In the genomic region with DNA sequence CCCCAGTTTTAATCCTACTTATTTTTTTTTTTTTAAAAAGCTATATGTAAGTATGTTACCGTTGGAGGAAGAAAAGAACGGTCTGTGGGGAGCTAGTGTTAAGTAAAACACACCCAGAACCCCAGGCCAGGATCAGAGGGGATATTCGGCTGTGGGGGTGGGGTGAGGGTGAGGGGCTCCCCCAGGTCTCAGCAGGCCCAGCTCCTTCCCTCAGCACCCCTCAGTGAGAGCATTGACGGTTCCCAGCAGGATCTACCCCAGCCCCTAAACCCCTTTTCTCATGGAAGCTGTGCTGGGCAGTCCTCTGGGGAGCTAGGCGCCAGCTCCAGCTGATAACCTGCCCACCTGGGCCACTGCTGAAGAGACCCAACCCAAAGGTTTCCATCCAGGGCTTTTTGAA, we compare ENCODE assay signal across 10 mouse cellular contexts. TPM values are rescaled to one million over a fixed set of nuclear protein-coding genes. Genes with fewer than 3 reads are reported as not detected.
DNase-seq lines count a peak whose midpoint lies in the region; ATAC-seq and TF ChIP-seq lines count a peak whose summit lies in the region.
"Had no signal": no experiment of that assay in that cellular context is flagged by ENCODE, and none has a peak within 500 bp of the region (broad histone marks: within the 10 kb centered on the region; RNA-seq: fewer than 3 reads in every experiment).

No protein-coding gene starts in this region.

- intact Hi-C loops in heart, adult 2 months (cut with DNase I), result no loop called here
- intact Hi-C loops in heart, postnatal 10 days (cut with DNase I), result loop anchor here (1.0 kb wide), 1 partner anchor 28 kb away; no protein-coding TSS in a partner anchor

- H3K9me3 ChIP-seq in lung, embryonic 14.5 days (ENCODE audit: low read depth, low read length), result no peaks in the 10 kb centered on the region
- H3K9me3 ChIP-seq in embryonic facial prominence, embryonic 10.5 days, result no peaks in the 10 kb centered on the region
- no peaks in the 10 kb centered on the region for H3K9me3 ChIP-seq in liver, embryonic 14.5 days (ENCODE audit: control insufficient read depth, low read length)
- H3K9me3 ChIP-seq: hindbrain, embryonic 15.5 days; midbrain, embryonic 13.5 days had no signal

- H3K27me3 ChIP-seq in heart, adult 2 months (ENCODE audit: control insufficient read depth, insufficient read depth, low read length), result no peaks in the 10 kb centered on the region
- no peaks in the 10 kb centered on the region for H3K27me3 ChIP-seq in lung, embryonic 14.5 days (ENCODE audit: insufficient read depth, low read length)
- H3K27me3 ChIP-seq in embryonic facial prominence, embryonic 10.5 days (replicated peaks; ENCODE audit: low read depth, poor library complexity, severe bottlenecking), result peaks cover 49% of the 10 kb centered on the region
- no peaks in the 10 kb centered on the region for H3K27me3 ChIP-seq in liver, embryonic 14.5 days (ENCODE audit: control insufficient read depth, insufficient read depth, low read length)
- H3K27me3 ChIP-seq: hindbrain, embryonic 15.5 days had no signal

- H3K4me1 ChIP-seq in heart, adult 2 months (ENCODE audit: control insufficient read depth, insufficient read depth, low read length), result peaks cover 23% of the 10 kb centered on the region
- H3K4me1 ChIP-seq in lung, embryonic 14.5 days (ENCODE audit: insufficient read depth), result peaks cover 26% of the 10 kb centered on the region
- peaks cover 67% of the 10 kb centered on the region for H3K4me1 ChIP-seq in embryonic facial prominence, embryonic 10.5 days
- peaks cover 95% of the 10 kb centered on the region in 2 experiments for H3K4me1 ChIP-seq in liver, embryonic 14.5 days (replicated peaks; ENCODE audit: control insufficient read depth in 2 of 2, insufficient read depth in 2 of 2, low read length in 1 of 2)

- H3K9ac ChIP-seq in heart, adult 2 months (ENCODE audit: low read depth, low read length), result no peak overlapping the region
- no peak overlapping the region for H3K9ac ChIP-seq in lung, embryonic 14.5 days
- H3K9ac ChIP-seq in liver, embryonic 14.5 days (replicated peaks), result peak overlapping the region; percentile 9; the same call in 1 of the 2 replicates
- H3K9ac ChIP-seq: hindbrain, embryonic 15.5 days had no signal

- H3K27ac ChIP-seq in heart, adult 2 months, result peak overlapping the region; percentile 72
- peak overlapping the region; percentile 52; the same call in 1 of the 2 replicates for H3K27ac ChIP-seq in lung, embryonic 14.5 days (ENCODE audit: low read depth)
- peak overlapping the region; percentile 79 for H3K27ac ChIP-seq in embryonic facial prominence, embryonic 10.5 days (replicated peaks)
- peak overlapping the region; percentile 86 for H3K27ac ChIP-seq in liver, embryonic 14.5 days
- H3K27ac ChIP-seq: midbrain, embryonic 13.5 days had no signal

- no peak for TF ChIP-seq POLR2A in heart, adult 2 months (IDR thresholded peaks at IDR 0.05; ENCODE audit: insufficient read depth, low read depth, low read length)

- no peak overlapping the region for H3K4me2 ChIP-seq in lung, embryonic 14.5 days
- no peak overlapping the region for H3K4me2 ChIP-seq in liver, embryonic 14.5 days (ENCODE audit: low read depth)
- H3K4me2 ChIP-seq: hindbrain, embryonic 15.5 days; midbrain, embryonic 13.5 days had no signal

- DNase-seq in heart, adult 2 months, result peak in 1 of 2 experiments; percentile 20
- no peak for DNase-seq in heart, postnatal 10 days
- no peak for DNase-seq in lung, embryonic 14.5 days
- DNase-seq in lung, postnatal 36 days, result no peak
- no peak for DNase-seq in embryonic facial prominence, embryonic 10.5 days (ENCODE audit: low spot score)
- DNase-seq in liver, embryonic 14.5 days (ENCODE audit: low read depth in 3 of 3, low spot score in 3 of 3), result no peak
- no peak for DNase-seq in layer of hippocampus, adult 8-10 months (ENCODE audit: low spot score in 2 of 2)

- WGBS in heart, adult 2 months, result 75% methylated on average over 5 of the region's 5 CpGs
- 52% methylated on average over 5 of the region's 5 CpGs for WGBS in lung, embryonic 14.5 days
- 38% methylated on average over 5 of the region's 5 CpGs for WGBS in embryonic facial prominence, embryonic 10.5 days
- 58% methylated on average over 5 of the region's 5 CpGs for WGBS in liver, embryonic 14.5 days (ENCODE audit: insufficient replicate concordance)

- no peak for ATAC-seq in lung, embryonic 14.5 days (ENCODE audit: insufficient read depth)
- ATAC-seq in liver, embryonic 14.5 days (ENCODE audit: insufficient read depth), result no peak
- no peak for ATAC-seq in granulocyte monocyte progenitor cell, adult 5-6 weeks (replicated peaks; ENCODE audit: poor library complexity, severe bottlenecking)

- H3K36me3 ChIP-seq in heart, adult 2 months (ENCODE audit: control insufficient read depth, insufficient read depth, low read length), result no peaks in the 10 kb centered on the region
- no peaks in the 10 kb centered on the region for H3K36me3 ChIP-seq in lung, embryonic 14.5 days (ENCODE audit: insufficient read depth)
- H3K36me3 ChIP-seq in embryonic facial prominence, embryonic 10.5 days (replicated peaks), result no peaks in the 10 kb centered on the region
- H3K36me3 ChIP-seq in liver, embryonic 14.5 days (replicated peaks; ENCODE audit: control insufficient read depth, insufficient read depth, low read depth), result no peaks in the 10 kb centered on the region
- H3K36me3 ChIP-seq: hindbrain, embryonic 15.5 days; midbrain, embryonic 13.5 days had no signal

- no peak overlapping the region for H3K4me3 ChIP-seq in heart, adult 2 months
- no peak overlapping the region for H3K4me3 ChIP-seq in lung, embryonic 14.5 days (ENCODE audit: low read depth, low read length)
- H3K4me3 ChIP-seq in embryonic facial prominence, embryonic 10.5 days, result no peak overlapping the region
- H3K4me3 ChIP-seq in liver, embryonic 14.5 days (ENCODE audit: insufficient read depth in 1 of 2, low read depth in 2 of 2, low read length in 2 of 2), result no peak overlapping the region
- H3K4me3 ChIP-seq: hindbrain, embryonic 15.5 days; midbrain, embryonic 13.5 days had no signal

- no peak for TF ChIP-seq EP300 in heart, adult 2 months (IDR thresholded peaks at IDR 0.05; ENCODE audit: insufficient read depth, low read depth, low read length)
- no peak for TF ChIP-seq EP300 in liver, embryonic 14.5 days (IDR thresholded peaks at IDR 0.05; ENCODE audit: low read depth)

- no peaks in the 10 kb centered on the region for H3K79me2 ChIP-seq in heart, adult 2 months (replicated peaks; ENCODE audit: control insufficient read depth, insufficient read depth, low read length)

- no peak for TF ChIP-seq CTCF in heart, adult 2 months (IDR thresholded peaks at IDR 0.05)
- TF ChIP-seq CTCF in lung, embryonic 14.5 days (IDR thresholded peaks at IDR 0.05; ENCODE audit: low read depth), result no peak
- no peak for TF ChIP-seq CTCF in liver, embryonic 14.5 days (IDR thresholded peaks at IDR 0.05; ENCODE audit: low read depth)

RNA-seq across cellular contexts. Expression of a gene that starts 38.2 kb away (rescaled TPM):
- total RNA-seq in heart, adult 2 months (2021), result 10 to 100 TPM; 19.3 to 23.3 TPM
- 15.7 and 19.8 TPM in 2 replicates for polyA plus RNA-seq in heart, adult 2 months (2012; rRNA removed)
- total RNA-seq in heart, postnatal 10 days (2021), result 10 to 100 TPM; 36.9 to 42.5 TPM
- polyA plus RNA-seq in lung, embryonic 14.5 days (2014; fragmentation: Nextera tagmentation; extraction: Ambion mirVana), result 20.8 and 21.9 TPM in 2 replicates
- polyA plus RNA-seq in embryonic facial prominence, embryonic 10.5 days (2016; fragmentation: Nextera tagmentation; extraction: Ambion mirVana), result 10.8 and 12.0 TPM in 2 replicates
- 22.7 and 27.3 TPM in 2 replicates for polyA plus RNA-seq in liver, embryonic 14.5 days (2012; rRNA removed)
- polyA plus RNA-seq in liver, embryonic 14.5 days (2014; fragmentation: Nextera tagmentation; extraction: Ambion mirVana), result 9.9 and 11.6 TPM in 2 replicates
- total RNA-seq in granulocyte monocyte progenitor cell, adult 5-6 weeks (2014; fragmentation: Nextera tagmentation), result 199 TPM in 2 replicates
- 91.5 and 99.4 TPM in 2 replicates for total RNA-seq in granulocyte monocyte progenitor cell, adult 5-6 weeks (2017)
- total RNA-seq in layer of hippocampus, adult 8-10 months (2022), result 10 to 100 TPM; 23.9 to 30.9 (median 29.5) TPM
